Mouse (Mus musculus) heart, postnatal 0 days (tissue): Measurements from ENCODE around the gene Kansl1l. TPM values are rescaled to one million over a fixed set of nuclear protein-coding genes. Genes with fewer than 3 reads are reported as not detected.

Experiments
- ATAC-seq: fragments of 200-750 bp; cut with Nextera tagmentation; 2 replicates; pipeline ENCODE4 v1.8.0; 2017; ENCODE audit warnings: low read depth, moderate number of reproducible peaks, moderate library complexity; ENCODE audit not compliant: insufficient read depth
- DNase-seq: peaks from one replicate; pipeline ENCODE4 v3.0.0-alpha.2; 2016; ENCODE audit warnings: low spot score
- H3K27ac ChIP-seq: fragments of 300-500 bp; sonication (generic); 2 replicates; pipeline ENCODE4 v1.5.1; 2014; ENCODE audit warnings: low read depth, mild to moderate bottlenecking
- H3K27me3 ChIP-seq: fragments of 300-500 bp; sonication (generic); 2 replicates; pipeline ENCODE4 v1.6.1; 2014; ENCODE audit warnings: low read length, mixed read lengths; ENCODE audit not compliant: control insufficient read depth, insufficient read depth
- H3K36me3 ChIP-seq: fragments of 300-500 bp; sonication (generic); replicated peaks from 2 replicates; pipeline ENCODE4 v1.6.1; 2014; ENCODE audit warnings: low read length, mixed read lengths; ENCODE audit not compliant: control insufficient read depth, insufficient read depth
- H3K4me1 ChIP-seq: fragments of 300-500 bp; sonication (generic); 2 replicates; pipeline ENCODE4 v1.6.1; 2014; ENCODE audit warnings: antibody characterized with exemption; ENCODE audit not compliant: control insufficient read depth, insufficient read depth
- H3K4me2 ChIP-seq: fragments of 300-500 bp; sonication (generic); 2 replicates; pipeline ENCODE4 v1.6.1; 2014; ENCODE audit warnings: low read depth, mild to moderate bottlenecking, low read length, moderate library complexity
- H3K4me3 ChIP-seq: fragments of 300-500 bp; sonication (generic); 2 replicates; pipeline ENCODE4 v1.5.1; 2014; ENCODE audit warnings: low read depth, low read length
- H3K9ac ChIP-seq: fragments of 300-500 bp; sonication (generic); replicated peaks from 2 replicates; pipeline ENCODE4 v1.6.1; 2014; ENCODE audit warnings: low read depth, low read length, mixed read lengths
- H3K9me3 ChIP-seq: fragments of 300-500 bp; sonication (generic); replicated peaks from 2 replicates; pipeline ENCODE4 v1.6.1; 2016; ENCODE audit warnings: low read length; ENCODE audit not compliant: control insufficient read depth
- CTCF ChIP-seq: IDR thresholded peaks from 2 replicates; pipeline ENCODE4 v1.5.1; 2016; ENCODE audit warnings: antibody characterized with exemption, control low read depth, low read depth
- EP300 ChIP-seq: IDR thresholded peaks from 2 replicates; pipeline ENCODE4 v1.6.1; 2016; ENCODE audit warnings: antibody characterized with exemption, low read depth
- WGBS: fragments of 180-500 bp; shearing (Covaris S2); extraction: QIAGEN DNeasy Blood & Tissue Kit; methylation state at CpG from one replicate; pipeline ENCODE4 v1.1.7; 2014; 5-methylcytosine and 5-hydroxymethylcytosine counted together
- polyA plus RNA-seq: library from polyadenylated mRNA; unstranded; fragments of >200 nt; fragmentation: Nextera tagmentation; extraction: Ambion mirVana; gene quantifications from 2 replicates; pipeline ENCODE4 v1.2.1, GENCODE M21; 2015
- total RNA-seq: library from RNA; depleted of rRNA; stranded (reverse); fragments of >200 nt; gene quantifications from 2 replicates; pipeline ENCODE4 v1.2.3, GENCODE M21; 2014; ENCODE audit warnings: low replicate concordance

Kansl1l gene
- total and polyA plus RNA-seq, 2 experiments from 2014 or later = 9.6 to 22.5 TPM

DNA sequence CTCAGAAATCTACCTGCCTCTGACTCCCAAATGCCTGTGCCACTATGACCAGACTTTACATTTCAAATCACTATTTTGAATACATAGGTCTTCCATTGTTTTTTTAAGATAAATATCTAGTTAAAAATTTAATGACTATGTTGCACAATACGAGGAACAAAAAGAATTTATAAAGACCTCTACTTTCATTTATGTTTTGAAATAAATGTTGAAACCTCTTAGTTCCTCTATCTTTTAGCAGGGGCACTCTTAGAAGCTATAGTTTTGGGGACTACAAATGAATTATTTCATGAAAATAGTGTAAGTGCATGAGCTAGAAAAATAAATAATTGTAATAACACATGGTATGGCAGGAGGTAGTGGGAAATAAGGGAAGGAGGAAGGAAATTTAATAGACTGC lies 38.6 kb downstream of the Kansl1l start:
- H3K9me3 ChIP-seq = no peaks in the 10 kb centered on the region
- H3K4me2 ChIP-seq = no peak overlapping the region
- H3K4me3 ChIP-seq = no peak overlapping the region
- H3K9ac ChIP-seq = no peak overlapping the region
- H3K27ac ChIP-seq = no peak overlapping the region
- no peak for ATAC-seq
- WGBS = 87% methylated on average over 1 of the region's 1 CpGs
- TF ChIP-seq EP300 (no peak), CTCF (no peak)
- H3K27me3 ChIP-seq = no peaks in the 10 kb centered on the region
- DNase-seq = no peak
- no peaks in the 10 kb centered on the region; the same call in 1 of the 2 replicates for H3K36me3 ChIP-seq
- H3K4me1 ChIP-seq = no peaks in the 10 kb centered on the region

GRCm38 (mm10) chr1:66777878-66778277 lies 39.5 kb downstream of the Kansl1l start:
- 43% methylated on average over 2 of the region's 2 CpGs for WGBS
- H3K4me1 ChIP-seq = no peaks in the 10 kb centered on the region
- TF ChIP-seq CTCF = no peak
- no peak for TF ChIP-seq EP300
- H3K27me3 ChIP-seq = no peaks in the 10 kb centered on the region
- no peak overlapping the region for H3K27ac ChIP-seq
- no peak for ATAC-seq
- no peak overlapping the region for H3K9ac ChIP-seq
- no peaks in the 10 kb centered on the region for H3K9me3 ChIP-seq
- H3K4me3 ChIP-seq = no peak overlapping the region
- H3K36me3 ChIP-seq = peaks cover 8% of the 10 kb centered on the region
- DNase-seq = no peak
- no peak overlapping the region for H3K4me2 ChIP-seq

- Histone ChIP-seq H3K27ac (no peak overlapping the region), H3K4me3 (no peak overlapping the region), H3K4me1 (no peaks in the 10 kb centered on the region), H3K9me3 (no peaks in the 10 kb centered on the region), H3K4me2 (no peak overlapping the region), H3K27me3 (no peaks in the 10 kb centered on the region), H3K36me3 (peaks cover 32% of the 10 kb centered on the region), H3K9ac (no peak overlapping the region)
- WGBS = 91% methylated on average over 1 of the region's 1 CpGs
- no peak for DNase-seq
- TF ChIP-seq EP300 (no peak), CTCF (no peak)
- no peak for ATAC-seq
These were observed 48.6 kb downstream of the Kansl1l start for GRCm38 (mm10) chr1:66768764-66769163.

DNA sequence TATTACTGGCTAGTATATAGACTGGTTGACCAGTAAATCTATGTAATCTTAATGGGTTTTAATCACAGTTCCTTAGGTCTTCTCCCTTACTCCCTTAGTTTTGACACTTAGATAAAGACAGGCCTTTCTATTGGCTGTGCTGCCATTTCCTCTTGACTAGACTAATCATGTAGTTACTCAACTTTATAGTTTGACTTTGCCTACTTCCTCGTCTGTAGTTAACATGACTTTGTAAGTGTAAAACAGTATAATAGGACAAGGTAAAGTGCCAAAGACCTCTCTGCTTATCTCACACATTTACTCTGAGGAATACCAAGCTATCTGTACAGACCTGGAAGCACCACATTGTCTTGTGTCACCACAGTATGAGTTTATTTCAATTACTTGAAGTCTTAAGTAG lies 86.8 kb downstream of the Kansl1l start:
- ATAC-seq = no peak
- H3K27ac ChIP-seq = no peak overlapping the region
- H3K9ac ChIP-seq = no peak overlapping the region
- H3K9me3 ChIP-seq = no peaks in the 10 kb centered on the region
- H3K27me3 ChIP-seq = no peaks in the 10 kb centered on the region
- WGBS = 44% methylated on average over 1 of the region's 1 CpGs
- DNase-seq = no peak
- no peak for TF ChIP-seq EP300
- TF ChIP-seq CTCF = no peak
- no peak overlapping the region for H3K4me2 ChIP-seq
- no peaks in the 10 kb centered on the region for H3K4me1 ChIP-seq
- peaks cover 29% of the 10 kb centered on the region for H3K36me3 ChIP-seq
- H3K4me3 ChIP-seq = no peak overlapping the region

GRCm38 (mm10) chr1:66712859-66713258 lies 104.5 kb downstream of the Kansl1l start:
- H3K36me3 ChIP-seq = peaks cover 40% of the 10 kb centered on the region
- ATAC-seq = no peak
- H3K4me3 ChIP-seq = no peak overlapping the region
- TF ChIP-seq CTCF (no peak), EP300 (no peak)
- no peak for DNase-seq
- no peaks in the 10 kb centered on the region for H3K4me1 ChIP-seq
- no peak overlapping the region for H3K27ac ChIP-seq
- H3K27me3 ChIP-seq = no peaks in the 10 kb centered on the region
- no peak overlapping the region for H3K9ac ChIP-seq
- H3K9me3 ChIP-seq = no peaks in the 10 kb centered on the region
- H3K4me2 ChIP-seq = no peak overlapping the region
- WGBS = 88% methylated on average over 3 of the region's 3 CpGs

- TF ChIP-seq CTCF = no peak
- TF ChIP-seq EP300 = no peak
- H3K27me3 ChIP-seq = no peaks in the 10 kb centered on the region
- H3K4me1 ChIP-seq = peaks cover 6% of the 10 kb centered on the region
- DNase-seq (no peak), ATAC-seq (no peak)
- H3K4me2 ChIP-seq = no peak overlapping the region
- no peak overlapping the region for H3K4me3 ChIP-seq
- 24% methylated on average over 6 of the region's 6 CpGs for WGBS
- no peaks in the 10 kb centered on the region for H3K9me3 ChIP-seq
- H3K27ac ChIP-seq = no peak overlapping the region
- no peak overlapping the region for H3K9ac ChIP-seq
- peaks cover 6% of the 10 kb centered on the region; the same call in 1 of the 2 replicates for H3K36me3 ChIP-seq
These were observed 112.8 kb downstream of the Kansl1l start for GRCm38 (mm10) chr1:66704523-66704922.
